Mouse (Mus musculus) thymus, adult 2 months (tissue): ENCODE measurements around the gene C5ar1.

Experiments used
- CTCF ChIP-seq: fragments of 200-500 bp; IDR thresholded peaks from 2 replicates; pipeline ENCODE4 v1.5.1; 2012; ENCODE audit warnings: mild to moderate bottlenecking, control low read depth, low read length, moderate library complexity, borderline replicate concordance; ENCODE audit not compliant: control insufficient read depth, poor library complexity, insufficient read depth; ENCODE audit errors: extremely low read depth
- POLR2A ChIP-seq: fragments of 200-500 bp; IDR thresholded peaks from 2 replicates; pipeline ENCODE4 v1.6.1; 2012; ENCODE audit warnings: mild to moderate bottlenecking, low read length, control low read depth, moderate library complexity; ENCODE audit not compliant: control insufficient read depth, poor library complexity, insufficient read depth; ENCODE audit errors: extremely low read depth

GRCm38 (mm10) chr7:16273766-16274140 is 14.4 kb upstream of the C5ar1 start:
- TF ChIP-seq POLR2A: 0 out of 2 replicates have a peak, but pooled peaks have one; percentile 28
- no peak for TF ChIP-seq CTCF
